Mouse (Mus musculus): ENCODE measurements around the gene Ptpn7. TPM values are rescaled to one million over a fixed set of nuclear protein-coding genes. Genes with fewer than 3 reads are reported as not detected.
"Not testable (repeated sequence)": the region's sequence is repeated elsewhere in the genome, so short reads cannot be mapped to it uniquely, and the experiment has no call there.

Ptpn7 gene
- polyA plus RNA-seq, 1 experiment, result 219 TPM

GRCm38 (mm10) chr1:135183941-135184570 lies 51.6 kb downstream of the Ptpn7 start:
- 89% methylated on average over 11 of the region's 11 CpGs for WGBS
- H3K27me3 ChIP-seq (ENCODE audit: control insufficient read depth, insufficient read depth, low read length), result no peaks in the 10 kb centered on the region
- H3K4me1 ChIP-seq (replicated peaks; ENCODE audit: control insufficient read depth, insufficient read depth, low read length), result no peaks in the 10 kb centered on the region
- DNase-seq, result no peak
- no peak overlapping the region for H3K27ac ChIP-seq (ENCODE audit: control insufficient read depth, insufficient read depth, low read length)
- TF ChIP-seq POLR2A (IDR thresholded peaks at IDR 0.05; ENCODE audit: control insufficient read depth, extremely low read depth, insufficient read depth, low read length, poor library complexity) (no peak), CTCF (IDR thresholded peaks at IDR 0.05; ENCODE audit: borderline replicate concordance, control insufficient read depth, extremely low read depth, insufficient read depth, low read length, poor library complexity) (no peak)
- H3K4me3 ChIP-seq (ENCODE audit: control insufficient read depth, insufficient read depth, low read length), result no peak overlapping the region
- H3K36me3 ChIP-seq (ENCODE audit: control insufficient read depth, insufficient read depth, low read length), result no peaks in the 10 kb centered on the region

- no peak overlapping the region for H3K4me3 ChIP-seq (ENCODE audit: control insufficient read depth, insufficient read depth, low read length)
- no peaks in the 10 kb centered on the region for H3K4me1 ChIP-seq (replicated peaks; ENCODE audit: control insufficient read depth, insufficient read depth, low read length)
- no peak for TF ChIP-seq POLR2A (IDR thresholded peaks at IDR 0.05; ENCODE audit: control insufficient read depth, extremely low read depth, insufficient read depth, low read length, poor library complexity)
- no peak for TF ChIP-seq CTCF (IDR thresholded peaks at IDR 0.05; ENCODE audit: borderline replicate concordance, control insufficient read depth, extremely low read depth, insufficient read depth, low read length, poor library complexity)
- DNase-seq, result no peak
- WGBS, result 86% methylated on average over 5 of the region's 5 CpGs
- H3K27me3 ChIP-seq (ENCODE audit: control insufficient read depth, insufficient read depth, low read length), result no peaks in the 10 kb centered on the region
- no peak overlapping the region for H3K27ac ChIP-seq (ENCODE audit: control insufficient read depth, insufficient read depth, low read length)
- no peaks in the 10 kb centered on the region for H3K36me3 ChIP-seq (ENCODE audit: control insufficient read depth, insufficient read depth, low read length)
Observed at GRCm38 (mm10) chr1:135185936-135186335, 53.4 kb downstream of the Ptpn7 start.

DNA sequence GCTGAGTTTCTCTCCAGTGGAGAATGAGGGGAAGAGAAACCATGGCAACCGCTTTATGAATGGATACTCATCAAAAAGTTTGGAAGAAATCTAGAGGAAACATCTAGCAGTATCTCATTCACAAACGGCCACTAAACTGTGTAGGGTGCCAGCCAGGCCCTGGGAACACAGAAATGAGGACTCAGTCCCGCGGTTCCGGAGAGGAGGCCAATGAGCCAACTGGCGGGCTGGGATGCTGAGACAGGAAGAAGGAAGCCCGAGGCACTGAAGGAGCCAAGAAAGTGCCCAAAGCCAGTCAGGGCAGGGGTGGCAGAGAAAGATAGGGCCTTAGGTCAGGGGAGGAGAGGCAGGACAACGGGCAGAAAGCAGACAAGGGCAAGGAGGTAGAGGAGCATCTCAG lies 53.9 kb downstream of the Ptpn7 start:
- no peak overlapping the region for H3K4me3 ChIP-seq (ENCODE audit: control insufficient read depth, insufficient read depth, low read length)
- H3K27ac ChIP-seq (ENCODE audit: control insufficient read depth, insufficient read depth, low read length), result no peak overlapping the region
- WGBS, result 70% methylated on average over 8 of the region's 8 CpGs
- H3K27me3 ChIP-seq (ENCODE audit: control insufficient read depth, insufficient read depth, low read length), result no peaks in the 10 kb centered on the region
- no peak for TF ChIP-seq POLR2A (IDR thresholded peaks at IDR 0.05; ENCODE audit: control insufficient read depth, extremely low read depth, insufficient read depth, low read length, poor library complexity)
- no peak for TF ChIP-seq CTCF (IDR thresholded peaks at IDR 0.05; ENCODE audit: borderline replicate concordance, control insufficient read depth, extremely low read depth, insufficient read depth, low read length, poor library complexity)
- no peaks in the 10 kb centered on the region for H3K4me1 ChIP-seq (replicated peaks; ENCODE audit: control insufficient read depth, insufficient read depth, low read length)
- DNase-seq, result no peak
- no peaks in the 10 kb centered on the region for H3K36me3 ChIP-seq (ENCODE audit: control insufficient read depth, insufficient read depth, low read length)

DNA sequence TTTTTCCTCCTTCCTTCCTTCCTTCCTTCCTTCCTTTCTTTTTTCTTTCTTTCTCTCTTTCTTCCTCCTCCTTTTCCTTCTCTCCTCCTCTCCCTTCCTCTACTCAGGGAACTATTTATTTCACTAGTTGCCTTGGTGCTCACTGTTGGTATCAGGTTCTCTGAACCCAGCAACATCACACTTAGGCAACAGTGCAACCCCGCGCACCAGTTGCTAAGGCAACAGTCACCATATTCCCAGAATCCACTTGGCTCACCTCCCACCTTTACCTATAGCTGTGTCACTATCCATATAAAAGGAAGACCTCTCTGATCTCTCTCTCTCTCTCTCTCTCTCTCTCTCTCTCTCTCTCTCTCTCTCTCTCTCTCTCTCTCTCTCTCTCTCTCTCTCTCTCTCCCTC lies 54.5 kb downstream of the Ptpn7 start:
- H3K4me1 ChIP-seq (replicated peaks; ENCODE audit: control insufficient read depth, insufficient read depth, low read length); H3K27ac ChIP-seq (ENCODE audit: control insufficient read depth, insufficient read depth, low read length); H3K4me3 ChIP-seq (ENCODE audit: control insufficient read depth, insufficient read depth, low read length); H3K36me3 ChIP-seq (ENCODE audit: control insufficient read depth, insufficient read depth, low read length); H3K27me3 ChIP-seq (ENCODE audit: control insufficient read depth, insufficient read depth, low read length); DNase-seq: not testable (repeated sequence)
- 85% methylated on average over 2 of the region's 2 CpGs for WGBS

- no peak for TF ChIP-seq CTCF (IDR thresholded peaks at IDR 0.05; ENCODE audit: borderline replicate concordance, control insufficient read depth, extremely low read depth, insufficient read depth, low read length, poor library complexity)
- TF ChIP-seq POLR2A (IDR thresholded peaks at IDR 0.05; ENCODE audit: control insufficient read depth, extremely low read depth, insufficient read depth, low read length, poor library complexity), result no peak
- Histone ChIP-seq H3K27ac (ENCODE audit: control insufficient read depth, insufficient read depth, low read length) (no peak overlapping the region), H3K4me1 (replicated peaks; ENCODE audit: control insufficient read depth, insufficient read depth, low read length) (no peaks in the 10 kb centered on the region), H3K36me3 (ENCODE audit: control insufficient read depth, insufficient read depth, low read length) (no peaks in the 10 kb centered on the region), H3K27me3 (ENCODE audit: control insufficient read depth, insufficient read depth, low read length) (no peaks in the 10 kb centered on the region), H3K4me3 (ENCODE audit: control insufficient read depth, insufficient read depth, low read length) (no peak overlapping the region)
- WGBS, result 78% methylated on average over 3 of the region's 3 CpGs
- DNase-seq, result no peak
Observed at GRCm38 (mm10) chr1:135188197-135188596, 55.7 kb downstream of the Ptpn7 start.

- H3K27me3 ChIP-seq (ENCODE audit: control insufficient read depth, insufficient read depth, low read length), result no peaks in the 10 kb centered on the region
- TF ChIP-seq CTCF (IDR thresholded peaks at IDR 0.05; ENCODE audit: borderline replicate concordance, control insufficient read depth, extremely low read depth, insufficient read depth, low read length, poor library complexity) (no peak), POLR2A (IDR thresholded peaks at IDR 0.05; ENCODE audit: control insufficient read depth, extremely low read depth, insufficient read depth, low read length, poor library complexity) (no peak)
- WGBS, result 93% methylated on average over 4 of the region's 4 CpGs
- H3K4me3 ChIP-seq (ENCODE audit: control insufficient read depth, insufficient read depth, low read length), result no peak overlapping the region
- no peak overlapping the region for H3K27ac ChIP-seq (ENCODE audit: control insufficient read depth, insufficient read depth, low read length)
- no peak for DNase-seq
- H3K4me1 ChIP-seq (replicated peaks; ENCODE audit: control insufficient read depth, insufficient read depth, low read length), result no peaks in the 10 kb centered on the region
- no peaks in the 10 kb centered on the region for H3K36me3 ChIP-seq (ENCODE audit: control insufficient read depth, insufficient read depth, low read length)
Observed at GRCm38 (mm10) chr1:135189186-135189585, 56.7 kb downstream of the Ptpn7 start.

GRCm38 (mm10) chr1:135194335-135194734 lies 61.8 kb downstream of the Ptpn7 start:
- not testable (repeated sequence) for H3K27ac ChIP-seq (ENCODE audit: control insufficient read depth, insufficient read depth, low read length); H3K4me1 ChIP-seq (replicated peaks; ENCODE audit: control insufficient read depth, insufficient read depth, low read length); H3K4me3 ChIP-seq (ENCODE audit: control insufficient read depth, insufficient read depth, low read length); DNase-seq; H3K36me3 ChIP-seq (ENCODE audit: control insufficient read depth, insufficient read depth, low read length); H3K27me3 ChIP-seq (ENCODE audit: control insufficient read depth, insufficient read depth, low read length)
- 98% methylated on average over 5 of the region's 5 CpGs for WGBS

Other genes starting within 250 kb of the Ptpn7 start
- gene Ppp1r12b, start 176.8 kb upstream of the Ptpn7 start, polyA plus RNA-seq (2012; rRNA removed), result 15.7 and 16.0 TPM in 2 replicates
- 15.1 and 22.9 TPM in 2 replicates for gene Ube2t, start 170.1 kb upstream of the Ptpn7 start, polyA plus RNA-seq (2012; rRNA removed)
- gene Lgr6, start 27.4 kb upstream of the Ptpn7 start, polyA plus RNA-seq (2012; rRNA removed), result 1.3 and 1.5 TPM in 2 replicates
- 54.7 and 59.4 TPM in 2 replicates for gene Arl8a, start 14.1 kb downstream of the Ptpn7 start, polyA plus RNA-seq (2012; rRNA removed)
- 0.50 and 0.77 TPM in 2 replicates for gene Gpr37l1, start 35.0 kb downstream of the Ptpn7 start, polyA plus RNA-seq (2012; rRNA removed)
- gene Elf3, start 125.9 kb downstream of the Ptpn7 start, polyA plus RNA-seq (2012; rRNA removed), result 4.2 and 4.6 TPM in 2 replicates
- gene Rnpep, start 151.4 kb downstream of the Ptpn7 start, polyA plus RNA-seq (2012; rRNA removed), result 32.0 and 37.2 TPM in 2 replicates
- 44.8 and 50.3 TPM in 2 replicates for gene Timm17a, start 181.1 kb downstream of the Ptpn7 start, polyA plus RNA-seq (2012; rRNA removed)
- 2.4 and 3.4 TPM in 2 replicates for gene Lmod1, start 192.1 kb downstream of the Ptpn7 start, polyA plus RNA-seq (2012; rRNA removed)
- 18.0 and 26.4 TPM in 2 replicates for gene Shisa4, start 242.5 kb downstream of the Ptpn7 start, polyA plus RNA-seq (2012; rRNA removed)